Mouse (Mus musculus): Measurements from ENCODE around the gene Dchs2. TPM values are rescaled to one million over a fixed set of nuclear protein-coding genes. Genes with fewer than 3 reads are reported as not detected.

Gene Dchs2
- total RNA-seq, 2 experiments from 2014 or later, result 3.5 to 3.7 TPM

- no peak for DNase-seq
Measured at GRCm38 (mm10) chr3:83259421-83259820, 131.7 kb downstream of the Dchs2 start.

- DNase-seq, result no peak
Measured at GRCm38 (mm10) chr3:83266009-83266408, 138.3 kb downstream of the Dchs2 start.

GRCm38 (mm10) chr3:83270228-83270627 lies 142.5 kb downstream of the Dchs2 start:
- no peak for DNase-seq

- no peak for DNase-seq
Measured at GRCm38 (mm10) chr3:83270982-83271381, 143.2 kb downstream of the Dchs2 start.

DNA sequence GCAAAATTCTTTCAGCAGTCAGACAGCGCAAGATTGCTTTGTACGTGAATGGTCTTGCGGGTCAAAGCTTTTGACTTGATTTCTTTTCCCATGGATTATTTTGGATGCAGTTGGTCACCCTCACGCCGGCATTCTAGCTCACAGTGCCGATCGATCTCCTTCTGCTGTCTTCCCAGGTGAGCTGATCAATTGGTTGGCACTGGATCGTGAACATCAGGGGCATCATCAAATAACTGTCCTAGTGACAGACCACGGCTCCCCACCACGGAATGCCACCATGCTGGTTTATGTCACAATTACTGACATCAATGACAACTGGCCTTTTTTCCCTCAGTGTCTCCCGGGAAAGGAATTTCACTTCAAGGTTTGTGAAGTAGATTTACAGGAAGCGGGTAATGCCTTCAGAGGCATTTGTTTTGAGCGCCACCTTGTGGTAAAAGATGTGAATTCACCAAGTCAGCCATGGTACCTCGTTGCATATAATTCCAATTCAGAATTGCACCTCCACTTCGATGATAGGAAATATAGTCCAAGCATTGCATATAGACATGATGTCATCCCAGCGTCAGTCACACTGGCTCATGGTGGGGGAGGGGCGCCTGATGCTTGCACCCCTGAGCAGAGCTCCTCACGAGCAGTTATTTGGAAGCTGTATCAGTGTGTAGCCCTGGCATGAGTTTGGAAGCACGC lies 146.0 kb downstream of the Dchs2 start:
- peak; percentile 41 to 64 for DNase-seq

DNA sequence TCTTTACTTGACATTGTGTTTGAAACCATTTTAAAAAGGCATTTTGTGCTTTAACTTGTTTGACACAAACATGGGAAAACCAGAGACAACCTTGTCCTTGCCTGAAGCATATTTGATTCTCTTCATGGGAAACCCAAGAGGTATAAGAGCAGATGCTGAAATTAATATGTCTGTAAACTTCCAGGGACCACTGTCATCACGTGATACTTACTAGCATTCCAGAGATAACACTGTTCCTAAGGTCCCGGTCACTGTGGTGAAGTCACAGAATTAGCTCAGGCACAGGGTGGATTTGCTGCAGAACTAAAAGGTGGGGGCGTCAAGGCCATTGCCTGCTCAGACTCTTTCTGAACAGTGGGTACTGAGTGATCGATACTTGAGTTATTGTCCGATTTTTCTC lies 148.0 kb downstream of the Dchs2 start:
- DNase-seq, result no peak

DNA sequence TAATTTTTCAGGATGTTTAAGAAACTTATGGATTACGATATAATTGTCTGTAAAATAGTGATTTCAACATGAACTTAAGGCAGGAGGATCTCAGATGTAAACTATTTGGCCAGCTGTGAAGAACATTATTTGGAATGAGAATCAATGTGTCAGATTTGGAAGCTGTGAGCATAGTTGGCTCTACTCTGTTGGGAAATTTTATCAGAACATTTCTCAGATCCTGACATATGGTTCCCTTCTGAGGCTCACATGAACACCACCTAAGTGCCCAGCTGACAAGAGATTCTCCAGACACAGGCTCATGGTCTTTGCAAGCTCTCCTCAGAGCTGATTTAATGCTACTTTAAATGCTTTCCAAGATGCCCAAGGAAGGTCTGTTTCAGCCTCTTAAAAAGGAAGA lies 156.1 kb downstream of the Dchs2 start:
- no peak for DNase-seq

- DNase-seq, result peak; percentile 45 to 61
Measured at GRCm38 (mm10) chr3:83286975-83287405, 159.2 kb downstream of the Dchs2 start.

GRCm38 (mm10) chr3:83288118-83288840 lies 160.5 kb downstream of the Dchs2 start:
- no peak for DNase-seq

DNA sequence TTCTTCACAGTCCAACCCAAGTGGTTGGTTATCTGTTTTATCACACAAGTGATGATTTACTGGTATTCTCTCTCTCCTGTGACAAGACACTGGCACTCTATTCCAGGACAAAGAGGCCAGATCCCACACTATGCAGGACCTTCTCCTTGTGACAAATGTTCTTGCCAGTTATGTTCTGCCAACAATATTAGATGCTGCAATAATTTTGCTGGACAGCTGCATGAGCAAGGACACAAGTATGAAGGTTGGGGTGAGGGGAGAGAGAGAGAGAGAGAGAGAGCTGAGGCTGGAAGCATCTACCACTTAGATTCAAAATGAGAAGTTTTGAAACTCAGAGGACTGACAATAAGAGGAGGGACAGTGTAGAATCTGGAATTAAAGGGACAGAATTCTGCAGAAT lies 162.7 kb downstream of the Dchs2 start:
- no peak for DNase-seq

- no peak for DNase-seq
Measured at GRCm38 (mm10) chr3:83290953-83291352, 163.2 kb downstream of the Dchs2 start.

DNA sequence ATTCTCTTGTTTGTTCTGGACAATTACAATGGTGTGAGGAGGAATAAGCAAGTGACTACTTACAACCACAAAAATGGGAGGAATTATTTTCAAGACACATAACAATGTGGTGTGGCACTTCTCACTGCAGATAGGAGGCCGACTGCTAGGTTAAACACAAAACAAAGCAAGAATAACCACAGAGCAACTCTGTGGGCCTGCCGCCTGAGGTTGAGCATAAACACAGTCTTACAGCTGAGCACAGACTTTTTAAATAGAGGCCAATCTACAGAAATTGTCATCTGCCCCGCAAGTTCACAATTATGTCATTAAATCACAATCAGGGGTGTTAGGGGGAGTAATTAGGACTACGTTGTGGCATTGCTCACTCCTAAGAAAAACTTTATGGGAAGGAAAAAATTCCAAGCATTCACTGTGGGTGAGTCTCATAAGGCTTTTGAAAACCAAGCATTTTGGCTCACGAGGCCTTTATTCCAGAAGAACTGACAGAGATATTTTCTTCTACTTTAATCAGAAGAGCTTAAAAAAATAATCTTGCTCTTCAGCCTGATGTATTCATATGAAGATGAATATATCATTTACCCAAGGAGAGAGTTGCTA lies 172.1 kb downstream of the Dchs2 start:
- no peak for DNase-seq

DNA sequence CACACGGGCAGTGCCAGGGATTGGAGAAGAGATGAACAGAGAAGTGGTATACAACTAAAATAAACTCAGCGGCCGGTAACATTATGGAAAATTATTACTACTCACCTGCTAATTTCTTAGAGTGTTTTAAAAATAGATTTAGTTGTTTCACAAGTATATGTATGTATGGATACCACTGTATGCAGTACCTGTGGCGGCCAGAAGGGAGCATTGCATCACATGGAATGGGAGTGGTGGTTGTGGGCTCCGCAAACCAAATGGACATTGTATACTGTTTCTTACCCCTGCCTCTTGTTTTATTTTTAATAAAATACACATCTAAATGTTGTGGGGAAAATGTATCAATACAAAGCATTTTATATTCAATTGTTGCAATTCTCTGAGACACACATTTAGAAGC lies 176.1 kb downstream of the Dchs2 start:
- no peak for DNase-seq

- no peak for DNase-seq
Measured at GRCm38 (mm10) chr3:83345928-83346327, 218.2 kb downstream of the Dchs2 start.

- DNase-seq, result no peak
Measured at GRCm38 (mm10) chr3:83368500-83369068, 240.8 kb downstream of the Dchs2 start.

DNA sequence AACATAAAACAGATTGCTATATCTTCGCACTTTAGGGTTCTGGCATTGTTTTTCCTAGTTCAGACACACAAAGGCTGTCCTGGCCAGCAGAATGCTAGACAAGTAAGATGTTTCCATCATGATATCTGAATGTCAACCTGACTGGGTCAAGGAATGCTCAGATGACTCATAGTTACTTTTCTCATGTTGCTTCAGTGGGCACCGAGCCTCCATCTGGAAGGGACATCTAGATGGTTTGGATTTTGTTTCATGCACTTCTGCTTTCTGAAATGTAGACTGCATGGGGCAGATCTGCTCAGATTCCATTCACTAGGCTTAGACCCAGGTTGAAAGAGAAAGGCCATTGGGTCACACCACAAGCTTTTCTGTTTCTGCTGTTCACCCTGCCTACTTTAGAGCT lies 242.1 kb downstream of the Dchs2 start:
- DNase-seq, result no peak

GRCm38 (mm10) chr3:83374333-83374732 lies 246.6 kb downstream of the Dchs2 start:
- DNase-seq, result no peak

GRCm38 (mm10) chr3:83376834-83377233 lies 249.1 kb downstream of the Dchs2 start:
- DNase-seq, result no peak

Other genes starting within 250 kb of the Dchs2 start
- gene Lrat, start 224.0 kb upstream of the Dchs2 start, total RNA-seq (2021), result not detected
- gene Fgg, start 120.2 kb upstream of the Dchs2 start, total RNA-seq (2021), result not detected
- not detected for gene Fga, start 101.9 kb upstream of the Dchs2 start, total RNA-seq (2021)
- gene Fgb, start 78.1 kb upstream of the Dchs2 start, total RNA-seq (2021), result not detected
- 10 to 100 TPM; 47.2 to 50.8 TPM for gene Plrg1, start 72.4 kb upstream of the Dchs2 start, total RNA-seq (2021)